Mouse (Mus musculus) lung, embryonic 14.5 days (tissue): ENCODE measurements around the gene Npas3. TPM values are rescaled to one million over a fixed set of nuclear protein-coding genes. Genes with fewer than 3 reads are reported as not detected.

Experiments
- ATAC-seq: fragments of 200-750 bp; cut with Nextera tagmentation; 2 replicates; pipeline ENCODE4 v1.8.0; 2017; ENCODE audit warnings: mild to moderate bottlenecking, moderate TSS enrichment, moderate library complexity; ENCODE audit not compliant: insufficient read depth
- DNase-seq: peaks from one replicate; pipeline ENCODE4 v3.0.0-alpha.2; 2015
- H3K27ac ChIP-seq: fragments of 300-500 bp; sonication (generic); 2 replicates; pipeline ENCODE4 v1.5.1; 2014; ENCODE audit warnings: low read depth, mild to moderate bottlenecking, moderate library complexity
- H3K27me3 ChIP-seq: fragments of 300-500 bp; sonication (generic); 2 replicates; pipeline ENCODE4 v1.6.1; 2014; ENCODE audit warnings: low read length, control low read depth; ENCODE audit not compliant: insufficient read depth
- H3K36me3 ChIP-seq: fragments of 300-500 bp; sonication (generic); 2 replicates; pipeline ENCODE4 v1.6.1; 2014; ENCODE audit warnings: control low read depth; ENCODE audit not compliant: insufficient read depth
- H3K4me1 ChIP-seq: fragments of 300-500 bp; sonication (generic); 2 replicates; pipeline ENCODE4 v1.6.1; 2014; ENCODE audit warnings: antibody characterized with exemption, control low read depth; ENCODE audit not compliant: insufficient read depth
- H3K4me2 ChIP-seq: fragments of 300-500 bp; sonication (generic); 2 replicates; pipeline ENCODE4 v1.6.1; 2014; ENCODE audit warnings: mild to moderate bottlenecking
- H3K4me3 ChIP-seq: fragments of 300-500 bp; sonication (generic); 2 replicates; pipeline ENCODE4 v1.5.1; 2014; ENCODE audit warnings: low read depth, low read length
- H3K9ac ChIP-seq: fragments of 300-500 bp; sonication (generic); 2 replicates; pipeline ENCODE4 v1.6.1; 2014
- H3K9me3 ChIP-seq: fragments of 300-500 bp; sonication (generic); 2 replicates; pipeline ENCODE4 v1.6.1; 2016; ENCODE audit warnings: low read depth, low read length, control low read depth
- CTCF ChIP-seq: IDR thresholded peaks from 2 replicates; pipeline ENCODE4 v1.5.1; 2016; ENCODE audit warnings: antibody characterized with exemption, low read depth
- WGBS: fragments of 180-500 bp; shearing (Covaris S2); extraction: QIAGEN DNeasy Blood & Tissue Kit; methylation state at CpG from one replicate; pipeline ENCODE4 v1.1.7; 2014; 5-methylcytosine and 5-hydroxymethylcytosine counted together
- polyA plus RNA-seq: library from polyadenylated mRNA; unstranded; fragments of >200 nt; fragmentation: Nextera tagmentation; extraction: Ambion mirVana; gene quantifications from 2 replicates; pipeline ENCODE4 v1.2.1, GENCODE M21; 2014

The Npas3 gene
- polyA plus RNA-seq, 1 experiment from 2014 or later: 0.62 TPM

DNA sequence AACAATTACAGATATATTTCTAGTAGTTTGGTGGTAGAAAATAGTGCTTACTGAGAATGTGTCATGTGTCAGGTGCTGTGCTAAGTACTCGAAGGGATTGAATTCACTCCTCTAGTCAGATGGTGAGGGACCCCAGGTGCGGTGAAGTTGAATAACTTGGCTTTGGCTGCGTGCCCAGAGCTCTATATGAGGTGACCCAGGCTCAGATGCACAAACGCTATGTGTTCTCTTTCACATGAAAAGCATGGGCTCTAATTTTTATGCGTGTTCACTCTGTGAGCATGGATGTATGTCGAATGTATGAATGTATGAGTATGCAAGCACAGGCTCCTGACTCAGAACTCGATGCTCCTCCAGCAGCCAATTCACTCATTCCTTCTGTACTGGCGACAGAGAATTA lies 199.0 kb downstream of the Npas3 start:
- peak; percentile 61 for DNase-seq
- no peaks in the 10 kb centered on the region for H3K27me3 ChIP-seq
- H3K4me1 ChIP-seq: no peaks in the 10 kb centered on the region
- ATAC-seq: no peak
- TF ChIP-seq CTCF: no peak
- H3K36me3 ChIP-seq: no peaks in the 10 kb centered on the region
- no peak overlapping the region for H3K4me3 ChIP-seq
- H3K9me3 ChIP-seq: no peaks in the 10 kb centered on the region
- H3K4me2 ChIP-seq: no peak overlapping the region
- no peak overlapping the region for H3K27ac ChIP-seq
- H3K9ac ChIP-seq: no peak overlapping the region
- 65% methylated on average over 8 of the region's 8 CpGs for WGBS

DNA sequence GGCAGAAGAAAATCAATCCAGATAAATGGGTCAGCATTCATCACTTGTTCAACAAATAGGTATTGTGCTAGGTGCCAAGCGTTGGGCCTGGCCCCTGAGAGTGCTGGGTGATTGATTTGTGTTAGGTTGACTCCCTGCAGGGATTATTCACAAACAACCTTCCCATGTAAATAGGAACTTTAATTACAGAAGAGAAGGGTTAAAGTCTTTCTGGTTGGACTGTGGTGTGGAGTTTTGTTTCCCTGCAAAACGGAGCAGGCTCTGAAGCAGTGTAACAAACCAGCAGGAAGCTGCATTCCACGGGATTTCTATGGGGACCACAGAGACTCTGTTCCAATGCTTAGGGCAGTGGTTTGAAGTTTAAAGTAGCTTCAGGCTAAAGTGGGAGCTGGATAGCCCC lies 199.6 kb downstream of the Npas3 start:
- Histone ChIP-seq H3K27ac (no peak overlapping the region), H3K9ac (no peak overlapping the region), H3K4me3 (no peak overlapping the region), H3K36me3 (no peaks in the 10 kb centered on the region), H3K9me3 (no peaks in the 10 kb centered on the region), H3K4me2 (no peak overlapping the region), H3K4me1 (no peaks in the 10 kb centered on the region), H3K27me3 (no peaks in the 10 kb centered on the region)
- WGBS: 21% methylated on average over 3 of the region's 3 CpGs
- no peak for ATAC-seq
- TF ChIP-seq CTCF: no peak
- peak; percentile 18 for DNase-seq

DNA sequence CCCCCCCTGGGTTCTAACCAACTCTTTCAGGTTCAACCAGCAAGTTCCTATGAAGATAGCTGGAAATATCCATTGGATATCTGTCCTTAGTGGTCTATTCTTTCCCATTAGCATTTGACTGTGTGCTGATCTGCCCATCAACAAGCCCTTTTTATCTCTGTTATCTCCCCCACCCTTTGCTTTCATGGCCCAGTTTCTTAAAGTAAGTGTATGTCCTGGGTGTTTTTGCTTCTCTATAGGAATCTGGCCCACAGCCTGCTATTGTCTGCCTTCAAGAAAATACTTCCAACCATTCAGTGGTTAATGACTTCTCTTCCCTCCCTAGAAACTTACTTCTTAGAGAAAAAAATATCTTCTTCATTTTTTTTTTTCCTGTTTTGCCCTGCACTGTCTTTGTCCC lies 219.1 kb downstream of the Npas3 start:
- Histone ChIP-seq H3K27me3 (no peaks in the 10 kb centered on the region), H3K36me3 (no peaks in the 10 kb centered on the region), H3K4me2 (no peak overlapping the region), H3K9ac (no peak overlapping the region), H3K4me1 (no peaks in the 10 kb centered on the region), H3K27ac (no peak overlapping the region), H3K4me3 (no peak overlapping the region), H3K9me3 (no peaks in the 10 kb centered on the region)
- no peak for TF ChIP-seq CTCF
- no peak for DNase-seq
- no peak for ATAC-seq

DNA sequence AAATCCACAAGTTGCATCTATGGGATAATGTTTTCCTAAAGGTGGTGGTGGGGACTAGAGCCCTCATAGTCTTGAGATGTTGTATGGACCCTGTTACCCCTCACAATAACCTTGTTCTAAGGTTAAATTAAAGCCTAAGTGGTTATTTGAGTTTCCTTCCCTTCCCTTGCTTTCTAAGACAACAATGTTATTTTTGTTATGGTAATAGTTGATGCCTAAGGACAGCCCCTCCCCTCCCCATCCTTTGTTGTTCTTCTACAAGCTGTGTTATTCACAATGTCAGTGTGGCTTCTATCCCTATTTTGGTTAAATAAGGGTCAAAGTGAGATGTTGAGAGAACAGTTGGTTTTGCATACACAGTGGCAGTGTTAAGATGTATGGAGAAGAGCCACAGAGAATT lies 226.0 kb downstream of the Npas3 start:
- no peak overlapping the region for H3K27ac ChIP-seq
- DNase-seq (no peak), ATAC-seq (no peak)
- no peaks in the 10 kb centered on the region for H3K36me3 ChIP-seq
- no peak for TF ChIP-seq CTCF
- H3K9ac ChIP-seq: no peak overlapping the region
- no peaks in the 10 kb centered on the region for H3K27me3 ChIP-seq
- H3K4me2 ChIP-seq: no peak overlapping the region
- no peaks in the 10 kb centered on the region for H3K4me1 ChIP-seq
- no peak overlapping the region for H3K4me3 ChIP-seq
- no peaks in the 10 kb centered on the region for H3K9me3 ChIP-seq

DNA sequence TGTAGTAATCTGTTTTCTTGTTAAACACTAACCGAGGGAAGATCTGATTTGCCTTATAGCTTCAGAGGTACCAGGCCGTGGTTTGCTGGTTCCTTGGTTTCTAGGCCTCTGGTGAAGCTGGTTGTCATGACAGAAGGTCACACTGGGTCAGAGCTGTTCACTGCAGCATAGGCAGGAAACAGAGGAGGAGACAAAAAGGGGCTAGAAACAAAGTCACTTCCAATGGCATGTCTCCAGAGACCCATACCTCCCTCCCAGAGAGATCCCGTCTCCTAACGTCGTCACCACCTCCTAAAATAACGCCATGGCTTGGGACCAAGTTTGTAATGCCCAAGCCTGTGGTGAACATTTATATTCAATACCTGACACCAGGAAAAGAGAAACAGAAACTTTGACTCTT lies 236.4 kb downstream of the Npas3 start:
- no peaks in the 10 kb centered on the region for H3K27me3 ChIP-seq
- no peaks in the 10 kb centered on the region for H3K36me3 ChIP-seq
- H3K4me3 ChIP-seq: no peak overlapping the region
- 75% methylated on average over 6 of the region's 6 CpGs for WGBS
- DNase-seq (no peak), ATAC-seq (no peak)
- H3K9ac ChIP-seq: no peak overlapping the region
- TF ChIP-seq CTCF: no peak
- H3K9me3 ChIP-seq: no peaks in the 10 kb centered on the region
- H3K27ac ChIP-seq: no peak overlapping the region
- H3K4me1 ChIP-seq: no peaks in the 10 kb centered on the region
- H3K4me2 ChIP-seq: no peak overlapping the region

DNA sequence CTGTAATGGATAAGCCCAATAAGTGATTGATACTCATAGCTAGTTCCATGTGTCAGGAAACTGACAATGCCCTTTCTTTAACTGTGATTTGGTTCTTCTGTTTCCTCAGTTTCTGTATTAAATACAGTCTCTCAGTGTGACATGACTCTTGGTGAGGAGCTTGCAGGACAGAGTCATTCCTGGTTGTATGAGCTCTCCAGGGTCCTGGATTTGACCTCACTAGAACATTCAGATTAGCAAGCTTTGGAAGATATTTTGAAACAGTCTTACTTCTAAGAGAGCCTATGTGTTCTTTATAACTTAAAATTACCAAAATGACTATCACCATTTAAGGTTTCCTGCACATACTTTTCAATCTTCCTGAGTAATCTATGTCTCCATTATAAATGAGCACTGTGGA lies 247.9 kb downstream of the Npas3 start:
- no peaks in the 10 kb centered on the region for H3K4me1 ChIP-seq
- DNase-seq: peak; percentile 71
- H3K9ac ChIP-seq: no peak overlapping the region
- H3K4me3 ChIP-seq: no peak overlapping the region
- H3K27me3 ChIP-seq: no peaks in the 10 kb centered on the region
- H3K36me3 ChIP-seq: no peaks in the 10 kb centered on the region
- no peak overlapping the region for H3K27ac ChIP-seq
- H3K4me2 ChIP-seq: no peak overlapping the region
- ATAC-seq: no peak
- no peaks in the 10 kb centered on the region for H3K9me3 ChIP-seq
- TF ChIP-seq CTCF: no peak

DNA sequence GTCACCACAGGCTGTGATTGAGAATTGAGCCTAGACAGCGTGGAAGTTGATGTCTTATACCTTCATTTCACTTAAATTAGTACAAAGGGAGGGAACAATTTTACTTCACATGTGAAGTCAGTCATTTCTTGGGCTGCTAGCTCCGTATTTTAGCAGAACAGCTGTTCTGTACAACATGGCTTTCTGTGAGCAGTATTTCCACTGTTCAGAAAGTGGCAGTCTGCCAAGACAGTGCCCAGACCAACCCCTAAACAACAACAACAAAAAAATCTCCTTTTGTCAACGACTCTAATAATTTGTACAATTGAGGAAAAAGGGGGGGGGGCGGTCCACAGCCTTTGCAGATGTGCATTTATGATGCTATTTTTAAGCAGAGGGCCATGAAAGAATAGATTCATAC lies 266.4 kb downstream of the Npas3 start:
- no peaks in the 10 kb centered on the region for H3K4me1 ChIP-seq
- H3K27ac ChIP-seq: no peak overlapping the region
- no peak overlapping the region for H3K4me3 ChIP-seq
- ATAC-seq: no peak
- no peaks in the 10 kb centered on the region for H3K9me3 ChIP-seq
- H3K4me2 ChIP-seq: no peak overlapping the region
- H3K9ac ChIP-seq: no peak overlapping the region
- TF ChIP-seq CTCF: no peak
- WGBS: 51% methylated on average over 4 of the region's 4 CpGs
- peak; percentile 11 for DNase-seq
- H3K27me3 ChIP-seq: no peaks in the 10 kb centered on the region
- no peaks in the 10 kb centered on the region for H3K36me3 ChIP-seq

DNA sequence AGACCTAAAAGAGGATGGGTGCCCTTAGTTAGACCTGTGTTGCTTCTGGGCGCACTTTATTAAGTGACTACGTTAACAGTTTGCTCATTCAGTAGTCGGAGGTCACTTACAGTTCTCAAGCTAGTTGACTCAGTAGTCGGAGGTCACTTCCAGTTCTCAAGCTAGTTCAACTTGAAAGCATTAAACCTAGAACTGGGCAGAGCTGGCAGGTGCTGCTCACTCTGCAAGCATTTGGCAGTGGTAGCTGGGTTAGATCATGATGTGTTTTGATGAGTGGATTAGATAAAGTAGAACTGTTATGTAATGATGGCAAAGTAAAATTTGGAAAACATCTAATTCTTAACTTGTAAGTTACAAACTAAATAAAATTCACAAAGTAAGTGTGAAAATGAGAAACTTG lies 271.1 kb downstream of the Npas3 start:
- no peak for TF ChIP-seq CTCF
- H3K9me3 ChIP-seq: no peaks in the 10 kb centered on the region
- ATAC-seq: no peak
- H3K9ac ChIP-seq: no peak overlapping the region
- no peak overlapping the region for H3K27ac ChIP-seq
- WGBS: 73% methylated on average over 4 of the region's 4 CpGs
- no peak overlapping the region for H3K4me3 ChIP-seq
- no peaks in the 10 kb centered on the region for H3K4me1 ChIP-seq
- no peaks in the 10 kb centered on the region for H3K27me3 ChIP-seq
- DNase-seq: no peak
- no peaks in the 10 kb centered on the region for H3K36me3 ChIP-seq
- no peak overlapping the region for H3K4me2 ChIP-seq
